Mouse (Mus musculus): ENCODE results near the gene Bcl2l12.

The Bcl2l12 gene

DNA sequence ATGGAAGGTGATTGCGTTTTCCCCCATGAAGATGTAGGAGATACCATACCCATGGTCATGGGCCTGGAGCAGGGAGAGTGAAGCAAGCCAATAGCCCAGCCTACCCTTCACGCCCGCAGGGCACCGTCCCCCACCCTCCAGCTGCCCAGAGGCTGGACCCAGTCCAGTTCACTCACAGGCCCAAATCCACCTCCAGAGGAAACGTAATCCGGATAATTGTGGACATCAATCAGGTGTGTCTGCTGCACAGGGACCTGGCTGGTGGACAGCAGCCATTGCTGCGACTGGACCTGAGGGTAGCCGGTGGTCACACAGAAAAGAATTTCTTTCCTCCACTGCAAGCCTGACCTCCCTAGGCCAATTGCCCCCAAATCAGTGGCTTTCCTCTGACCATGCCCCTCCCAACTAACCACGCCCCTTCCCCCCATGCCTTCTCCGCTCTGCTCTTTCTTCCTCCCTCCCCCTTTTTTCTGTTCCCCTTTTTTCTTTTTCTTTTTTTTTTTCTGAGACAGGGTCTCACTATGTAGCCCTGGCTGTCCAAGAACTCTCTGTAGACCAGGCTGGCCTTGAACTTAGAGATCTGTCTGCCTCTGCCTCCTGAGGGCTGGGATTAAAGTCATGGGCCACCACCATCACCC lies 38.5 kb downstream of the Bcl2l12 start:
- no peak for DNase-seq (ENCODE audit: low read depth in 2 of 2, low spot score in 2 of 2)

DNA sequence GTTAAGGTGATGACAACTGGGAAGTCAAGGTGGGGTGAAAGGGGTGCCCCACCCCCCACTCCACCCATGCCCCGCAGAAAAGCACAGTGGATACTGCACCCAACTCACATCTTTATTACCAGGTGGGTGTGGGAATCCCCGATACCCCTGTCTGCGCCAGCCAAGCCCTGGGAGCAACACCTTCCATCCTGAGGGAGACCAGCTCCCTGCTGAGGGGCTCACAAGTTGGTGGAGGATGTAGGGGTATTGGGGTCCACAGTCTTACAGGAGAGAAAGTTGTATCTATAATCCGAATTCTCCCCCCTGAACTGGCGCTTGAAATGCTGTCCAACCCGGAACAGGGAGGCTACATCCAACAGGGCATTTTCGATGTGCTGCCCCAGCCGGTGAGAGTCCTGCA lies 39.2 kb downstream of the Bcl2l12 start:
- no peak for DNase-seq (ENCODE audit: low read depth in 2 of 2, low spot score in 2 of 2)

DNA sequence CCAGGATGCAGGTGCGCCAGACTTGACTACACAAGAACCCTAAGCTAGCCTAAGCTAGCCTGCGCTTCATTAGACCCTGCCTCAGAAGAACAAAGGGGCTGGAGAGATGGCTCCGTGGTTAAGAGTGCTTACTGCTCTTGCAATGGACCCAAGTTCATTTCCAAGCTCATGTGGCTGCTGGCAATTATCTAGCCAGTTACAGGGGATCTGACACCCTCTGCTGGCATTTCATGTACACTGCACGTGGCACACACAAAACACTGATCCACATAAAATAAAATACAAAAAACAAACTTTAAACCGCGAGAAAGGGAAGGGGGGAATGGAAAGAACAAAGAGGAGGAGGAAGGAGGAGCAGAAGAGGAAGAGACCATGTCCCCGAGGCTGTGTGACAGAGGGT lies 40.3 kb downstream of the Bcl2l12 start:
- no peak for DNase-seq (ENCODE audit: low read depth in 2 of 2, low spot score in 2 of 2)

DNA sequence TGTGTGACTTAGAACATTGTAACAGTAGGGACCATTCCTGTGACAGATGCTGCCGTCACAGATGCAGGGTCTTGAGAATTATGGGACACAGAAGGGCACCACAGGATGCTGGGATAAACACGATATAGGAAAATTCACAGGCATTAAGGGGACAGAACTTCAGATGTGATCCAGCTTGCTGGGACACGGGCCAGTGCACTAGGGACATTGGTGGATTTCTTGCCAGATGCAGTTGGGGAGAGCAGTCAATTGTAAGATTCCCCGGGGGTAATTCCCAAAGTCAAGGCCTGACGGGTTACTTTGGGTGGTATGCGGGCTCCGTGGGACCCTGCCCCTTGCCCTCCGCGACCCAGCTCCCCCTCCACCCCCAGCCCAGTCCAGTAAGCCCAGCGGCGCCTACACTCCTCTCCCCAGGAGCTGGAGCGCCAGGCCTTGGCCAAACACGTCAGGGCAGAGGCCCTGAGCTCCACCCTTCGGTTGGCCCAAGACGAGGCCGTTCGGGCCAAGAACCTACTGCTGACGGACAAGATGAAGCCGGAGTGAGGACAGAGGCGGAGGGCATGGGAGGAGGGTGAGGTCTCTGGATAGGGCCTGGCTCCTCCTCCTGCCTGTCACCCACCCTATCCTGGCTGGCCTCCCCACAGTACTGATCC lies 41.2 kb downstream of the Bcl2l12 start:
- no peak for DNase-seq (ENCODE audit: low read depth in 2 of 2, low spot score in 2 of 2)

DNA sequence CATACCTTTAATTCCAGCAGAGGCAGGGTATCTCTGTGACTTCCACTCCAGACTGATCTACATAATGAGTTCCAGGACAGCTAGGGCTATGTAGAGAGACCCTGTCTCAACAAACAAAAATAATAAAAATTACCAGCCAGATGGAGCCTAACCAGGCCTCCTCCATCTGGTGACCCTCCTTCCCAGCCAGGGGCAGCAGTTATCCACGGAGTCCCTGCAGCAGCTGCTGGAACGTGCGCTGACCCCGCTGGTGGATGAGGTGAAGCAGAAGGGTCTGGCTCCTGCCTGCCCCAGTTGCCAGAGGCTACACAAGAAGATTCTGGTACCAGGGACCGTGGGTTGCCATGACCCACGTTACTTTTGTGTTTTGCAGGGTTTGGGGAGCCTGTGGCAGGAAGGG lies 42.2 kb downstream of the Bcl2l12 start:
- DNase-seq (ENCODE audit: low read depth in 2 of 2, low spot score in 2 of 2), result no peak

DNA sequence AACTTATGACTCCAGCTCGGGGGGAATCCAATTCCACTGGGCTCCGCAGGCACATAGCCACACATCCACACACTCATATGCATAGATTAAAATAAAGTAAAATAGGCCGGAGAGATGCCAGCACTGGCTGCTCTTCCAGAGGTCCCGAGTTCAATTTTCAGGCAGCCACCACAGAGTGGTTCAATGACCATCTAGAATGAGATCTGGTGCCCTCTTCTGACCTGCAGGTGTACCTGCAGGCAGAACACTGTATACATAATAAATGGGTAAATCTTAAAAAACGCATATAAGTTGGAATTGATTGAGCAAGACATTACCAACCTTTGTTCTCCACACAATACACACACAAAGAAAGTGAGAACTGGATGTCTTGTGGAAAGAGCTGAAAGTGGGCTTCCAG lies 42.9 kb downstream of the Bcl2l12 start:
- DNase-seq (ENCODE audit: low read depth in 2 of 2, low spot score in 2 of 2), result peak in 1 of 2 experiments; percentile 29

DNA sequence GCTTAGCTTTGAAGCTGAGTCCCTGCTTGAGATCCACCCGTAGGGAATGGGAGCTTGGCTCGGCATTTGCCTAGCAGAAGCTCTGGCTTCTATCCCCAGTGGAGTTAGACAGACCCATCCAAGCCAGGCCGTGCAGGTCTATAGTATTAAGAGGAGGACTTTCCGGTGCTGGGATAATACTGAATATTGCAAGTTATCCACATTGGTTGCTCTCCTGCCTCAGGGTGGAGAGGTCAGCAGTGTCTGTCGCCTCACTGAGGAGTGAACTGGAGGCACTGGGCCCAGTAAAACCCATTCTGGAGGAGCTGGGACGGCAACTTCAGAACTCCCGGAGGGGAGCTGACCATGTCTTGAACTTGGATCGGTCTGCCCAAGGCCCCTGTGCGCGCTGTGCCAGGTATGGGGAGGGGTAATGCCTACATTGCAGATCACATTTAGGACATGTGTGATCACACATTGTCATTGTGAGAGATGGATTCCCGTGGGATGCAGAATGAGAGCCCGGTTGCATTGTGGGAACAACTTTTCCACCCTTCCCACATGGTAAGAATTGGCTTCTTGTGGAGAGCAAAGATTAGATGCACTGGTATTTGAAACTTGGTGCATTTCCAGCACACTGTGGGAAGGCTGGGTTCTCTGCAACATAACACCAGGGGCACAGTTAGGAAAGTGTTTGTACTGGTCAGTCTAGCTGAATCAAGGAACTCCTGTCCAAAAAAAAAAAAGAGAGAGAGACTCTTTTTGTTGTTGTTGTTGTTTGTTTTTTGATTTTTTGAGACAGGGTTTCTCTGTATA lies 44.2 kb downstream of the Bcl2l12 start:
- no peak for DNase-seq (ENCODE audit: low read depth in 2 of 2, low spot score in 2 of 2)

DNA sequence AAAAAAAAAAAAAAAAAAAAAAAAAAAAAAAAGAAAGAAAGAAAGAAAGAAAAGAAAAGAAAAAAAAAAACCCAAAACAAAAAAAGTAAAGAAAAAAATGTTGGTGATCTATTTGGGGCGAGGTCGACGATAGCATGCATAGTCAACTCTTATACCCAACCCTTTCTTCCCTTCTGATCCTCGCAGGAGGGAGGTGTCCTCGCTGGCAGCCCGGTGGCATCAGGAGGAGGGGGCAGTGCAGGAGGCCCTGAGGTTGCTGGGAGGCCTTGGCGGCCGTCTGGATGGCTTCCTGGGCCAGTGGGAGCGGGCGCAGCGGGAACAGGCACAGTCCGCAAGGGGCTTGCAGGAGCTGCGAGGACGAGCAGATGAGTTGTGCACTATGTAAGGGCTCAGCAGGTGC lies 45.0 kb downstream of the Bcl2l12 start:
- no peak for DNase-seq (ENCODE audit: low read depth in 2 of 2, low spot score in 2 of 2)

DNA sequence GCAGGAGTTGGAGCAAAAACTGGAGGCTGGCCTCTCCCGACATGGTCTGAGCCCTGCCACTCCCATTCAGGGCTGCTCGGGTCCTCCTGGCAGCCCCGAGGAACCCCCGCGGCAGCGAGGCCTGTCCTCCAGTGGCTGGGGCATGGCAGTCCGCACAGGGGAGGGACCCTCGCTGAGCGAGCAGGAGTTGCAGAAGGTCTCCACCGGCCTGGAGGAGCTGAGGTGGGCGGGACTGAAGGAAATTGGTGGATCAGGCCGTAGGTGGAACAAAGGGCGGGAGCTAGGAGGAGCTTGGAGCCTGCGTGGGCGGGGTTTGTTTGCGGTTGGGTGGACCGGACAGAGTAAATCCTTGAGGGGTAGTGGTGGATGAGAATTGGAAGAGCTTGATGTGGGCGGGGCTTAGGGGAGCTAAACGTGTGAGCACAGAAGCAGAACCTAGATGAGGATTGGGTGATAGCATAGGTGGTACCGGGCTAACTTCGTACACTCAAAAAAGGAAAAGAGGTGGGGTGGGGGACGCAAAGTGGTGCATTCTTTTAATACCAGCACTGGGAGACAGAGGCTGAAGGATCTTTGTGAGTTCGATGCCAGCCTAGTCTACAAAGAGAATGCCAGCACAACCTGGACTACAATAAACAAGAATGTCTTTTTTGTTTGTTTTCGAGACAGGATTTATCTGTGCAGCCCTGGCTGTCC lies 45.8 kb downstream of the Bcl2l12 start:
- no peak for DNase-seq (ENCODE audit: low read depth in 2 of 2, low spot score in 2 of 2)

DNA sequence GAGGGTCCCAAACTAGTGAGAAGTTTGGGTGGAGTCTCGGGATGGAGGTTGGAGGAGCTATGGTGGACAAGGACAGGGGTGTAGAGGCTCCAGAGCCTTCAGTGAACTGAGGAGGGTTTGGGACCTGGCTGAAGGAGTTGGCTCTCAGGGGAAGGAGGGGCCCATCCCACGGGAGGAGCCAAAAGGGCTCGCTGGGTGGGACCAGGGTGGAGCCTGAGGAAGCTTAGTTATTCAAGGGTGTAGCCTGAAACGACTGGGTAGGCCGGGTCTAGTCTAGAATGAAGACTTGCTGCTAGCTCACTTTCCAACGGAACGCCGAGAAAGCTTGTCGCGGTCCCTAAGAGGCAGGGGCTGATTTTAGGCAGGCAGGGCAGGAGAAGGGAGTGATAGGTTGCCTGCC lies 46.6 kb downstream of the Bcl2l12 start:
- no peak for DNase-seq (ENCODE audit: low read depth in 2 of 2, low spot score in 2 of 2)

DNA sequence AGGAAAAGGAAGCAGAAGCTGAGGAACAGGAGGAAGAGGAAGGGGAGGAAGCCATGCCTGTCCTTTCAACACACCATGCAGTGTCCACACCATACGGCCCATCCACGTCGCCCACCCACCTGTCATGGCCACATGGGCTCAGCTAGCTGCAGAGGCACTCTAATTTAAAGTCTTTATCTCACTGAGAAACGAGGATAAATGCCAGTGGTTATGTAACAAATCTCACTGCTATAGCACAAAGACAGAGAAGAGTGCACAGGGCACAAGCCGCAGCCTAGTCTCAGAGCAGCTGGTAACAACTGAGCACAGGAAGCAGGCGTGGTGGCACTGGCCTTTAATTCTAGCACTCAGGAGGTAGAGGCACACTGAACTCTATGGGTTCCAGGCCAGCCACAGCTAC lies 48.6 kb downstream of the Bcl2l12 start:
- DNase-seq (ENCODE audit: low read depth in 2 of 2, low spot score in 2 of 2), result no peak

DNA sequence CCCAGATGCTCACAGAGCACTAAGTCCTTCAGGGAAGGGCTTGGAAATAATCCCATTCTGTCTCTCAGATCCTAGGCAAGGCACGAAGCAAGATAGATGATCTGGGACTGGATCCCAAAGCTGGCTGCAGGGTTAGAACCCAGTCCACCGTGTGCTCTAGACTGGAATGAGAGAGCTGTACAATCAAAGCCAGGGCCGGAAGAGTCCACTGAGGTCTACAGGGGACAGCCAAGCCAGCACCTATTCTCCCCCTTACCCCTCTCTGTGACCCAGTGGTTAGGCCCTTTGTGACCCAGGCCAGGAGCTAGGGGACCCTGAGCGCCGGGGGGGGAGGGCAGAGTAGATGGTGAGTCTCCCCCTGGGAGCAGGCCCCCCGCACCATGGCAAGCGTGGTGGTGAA lies 55.6 kb downstream of the Bcl2l12 start, which contains the start of gene Tsks:
Gene Tsks, plus strand, starts transcription at position 301 of the 400 bp plus-strand sequence.
- no peak for DNase-seq (ENCODE audit: low read depth in 2 of 2, low spot score in 2 of 2)
